Mouse (Mus musculus): ENCODE data around the gene Dut. TPM values are rescaled to one million over a fixed set of nuclear protein-coding genes. Genes with fewer than 3 reads are reported as not detected.
"Not testable (repeated sequence)": the region's sequence is repeated elsewhere in the genome, so short reads cannot be mapped to it uniquely, and the experiment has no call there.

Dut gene
- polyA plus RNA-seq, 1 experiment from 2014 or later, result 265 TPM

DNA sequence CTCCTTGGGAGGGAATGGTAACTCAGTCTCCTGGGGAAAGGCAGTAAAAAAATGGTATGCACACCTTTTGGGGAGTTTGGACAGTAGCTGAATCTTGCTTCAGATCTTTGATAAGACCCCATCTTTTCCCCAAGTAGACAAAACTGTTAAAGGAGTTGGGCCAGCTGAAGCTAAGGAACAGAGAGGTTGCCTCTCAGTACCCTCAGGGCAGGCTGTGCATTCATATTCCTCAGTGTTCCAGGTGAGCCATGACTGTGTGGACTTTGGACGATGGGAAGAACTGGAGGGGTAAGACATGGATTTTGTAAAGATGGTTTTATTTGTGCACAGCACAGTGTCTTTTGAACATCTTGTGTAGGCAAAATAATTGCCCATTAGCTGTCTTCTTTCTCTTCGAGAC, 13.3 kb downstream of the Dut start:
- WGBS, result 84% methylated on average over 2 of the region's 2 CpGs
- DNase-seq (ENCODE audit: low spot score), result no peak
- Histone ChIP-seq H3K36me3 (replicated peaks) (peaks cover 60% of the 10 kb centered on the region), H3K4me3 (no peak overlapping the region), H3K9me3 (no peaks in the 10 kb centered on the region), H3K27ac (replicated peaks) (no peak overlapping the region), H3K27me3 (replicated peaks; ENCODE audit: low read depth, poor library complexity, severe bottlenecking) (no peaks in the 10 kb centered on the region), H3K4me1 (peaks cover 7% of the 10 kb centered on the region; the same call in 1 of the 2 replicates)

DNA sequence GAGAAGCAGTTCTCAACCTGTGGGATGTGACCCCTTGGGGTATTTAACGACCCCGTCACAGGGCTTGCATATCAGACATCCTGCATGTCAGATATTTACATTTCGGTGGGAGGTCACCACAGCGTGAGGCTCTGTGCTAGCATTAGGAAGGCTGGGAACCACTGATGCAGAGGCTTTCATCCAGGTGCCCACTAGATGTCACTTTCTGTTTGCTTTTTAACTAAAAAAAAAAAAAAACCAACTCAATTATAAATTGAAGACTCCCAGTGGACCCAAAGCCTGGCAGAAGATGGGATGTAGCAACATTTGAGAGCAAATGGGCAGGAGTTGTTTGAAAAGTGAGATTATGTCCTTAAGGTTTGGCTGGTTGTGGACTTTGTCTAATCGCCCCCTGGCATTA, 16.1 kb downstream of the Dut start:
- Histone ChIP-seq H3K27me3 (replicated peaks; ENCODE audit: low read depth, poor library complexity, severe bottlenecking) (no peaks in the 10 kb centered on the region), H3K36me3 (replicated peaks) (peaks cover 33% of the 10 kb centered on the region), H3K9me3 (no peaks in the 10 kb centered on the region), H3K4me1 (peaks cover 7% of the 10 kb centered on the region; the same call in 1 of the 2 replicates), H3K4me3 (no peak overlapping the region), H3K27ac (replicated peaks) (no peak overlapping the region)
- peak; percentile 32 for DNase-seq (ENCODE audit: low spot score)
- 17% methylated on average over 5 of the region's 5 CpGs for WGBS

DNA sequence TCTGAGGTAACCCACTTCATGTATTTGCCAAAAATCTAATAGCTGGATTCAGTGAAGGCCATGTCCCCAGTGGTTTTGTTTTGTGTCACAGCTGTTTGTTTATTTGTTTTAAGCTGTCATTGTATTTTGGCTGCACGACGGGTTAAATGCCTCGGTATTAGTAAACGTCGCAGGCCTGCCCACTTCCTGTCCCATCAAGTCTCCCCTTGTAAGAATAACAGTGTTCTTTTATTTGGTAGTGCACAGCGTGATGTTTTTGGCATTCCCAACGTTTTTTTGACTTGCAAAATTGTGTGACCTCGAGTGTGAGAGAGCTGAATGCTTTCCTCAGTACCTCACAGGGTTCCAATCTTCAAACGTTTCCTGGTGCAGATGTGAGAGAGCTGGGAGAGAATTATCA, 16.8 kb downstream of the Dut start:
- Histone ChIP-seq H3K27me3 (replicated peaks; ENCODE audit: low read depth, poor library complexity, severe bottlenecking) (no peaks in the 10 kb centered on the region), H3K4me3 (no peak overlapping the region), H3K4me1 (peaks cover 7% of the 10 kb centered on the region; the same call in 1 of the 2 replicates), H3K36me3 (replicated peaks) (peaks cover 26% of the 10 kb centered on the region), H3K27ac (replicated peaks) (no peak overlapping the region), H3K9me3 (no peaks in the 10 kb centered on the region)
- DNase-seq (ENCODE audit: low spot score), result no peak
- WGBS, result 13% methylated on average over 9 of the region's 9 CpGs

DNA sequence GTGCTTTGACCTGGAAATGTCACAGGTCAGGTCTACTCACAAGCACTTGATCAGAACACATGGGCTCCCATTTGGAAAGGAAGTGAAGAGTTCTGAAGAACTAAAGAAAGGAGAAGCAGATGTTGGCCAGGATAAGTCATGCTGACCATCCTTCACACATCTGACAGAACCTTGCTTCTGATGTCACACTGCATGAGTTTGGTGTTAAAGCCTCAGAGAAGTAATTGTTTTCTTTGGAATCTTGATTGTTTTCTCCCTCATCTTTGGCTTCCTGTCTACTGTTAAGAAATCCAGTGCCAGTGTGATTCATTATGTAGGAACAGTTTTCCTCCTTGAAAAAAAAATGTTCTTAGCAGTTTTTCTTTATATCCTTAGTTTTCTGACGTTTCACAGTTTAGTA, 21.9 kb downstream of the Dut start:
- DNase-seq (ENCODE audit: low spot score), result no peak
- H3K27me3 ChIP-seq (replicated peaks; ENCODE audit: low read depth, poor library complexity, severe bottlenecking), result no peaks in the 10 kb centered on the region
- peaks cover 3% of the 10 kb centered on the region; the same call in 1 of the 2 replicates for H3K4me1 ChIP-seq
- no peak overlapping the region for H3K27ac ChIP-seq (replicated peaks)
- no peak overlapping the region for H3K4me3 ChIP-seq
- no peaks in the 10 kb centered on the region for H3K9me3 ChIP-seq
- 82% methylated on average over 1 of the region's 1 CpGs for WGBS
- H3K36me3 ChIP-seq (replicated peaks), result no peaks in the 10 kb centered on the region

DNA sequence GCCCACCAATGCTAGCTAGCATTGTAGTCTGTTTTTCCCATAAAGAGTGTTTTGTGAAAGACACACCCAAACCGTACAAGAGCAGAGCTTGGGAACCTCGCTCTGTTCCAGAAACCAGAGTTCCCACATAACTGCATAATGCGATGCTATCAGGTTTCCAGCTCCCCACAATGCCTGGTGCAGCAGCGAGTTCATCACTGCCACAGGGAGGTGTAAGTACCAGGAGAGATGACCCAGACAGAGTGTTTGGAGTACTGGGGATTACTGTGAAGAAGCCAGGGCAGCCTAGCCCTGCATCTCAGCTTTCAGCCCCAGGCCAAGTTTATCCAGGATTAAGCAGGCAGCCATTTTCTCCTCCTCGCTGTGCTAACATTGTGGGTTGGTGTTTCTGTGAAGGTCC, 28.6 kb downstream of the Dut start:
- peak; percentile 50 for DNase-seq (ENCODE audit: low spot score)
- WGBS, result 35% methylated on average over 5 of the region's 5 CpGs
- Histone ChIP-seq H3K4me3 (no peak overlapping the region), H3K27ac (replicated peaks) (peak overlapping the region; percentile 40; the same call in 1 of the 2 replicates), H3K9me3 (no peaks in the 10 kb centered on the region), H3K4me1 (peaks cover 10% of the 10 kb centered on the region), H3K36me3 (replicated peaks) (no peaks in the 10 kb centered on the region), H3K27me3 (replicated peaks; ENCODE audit: low read depth, poor library complexity, severe bottlenecking) (no peaks in the 10 kb centered on the region)

DNA sequence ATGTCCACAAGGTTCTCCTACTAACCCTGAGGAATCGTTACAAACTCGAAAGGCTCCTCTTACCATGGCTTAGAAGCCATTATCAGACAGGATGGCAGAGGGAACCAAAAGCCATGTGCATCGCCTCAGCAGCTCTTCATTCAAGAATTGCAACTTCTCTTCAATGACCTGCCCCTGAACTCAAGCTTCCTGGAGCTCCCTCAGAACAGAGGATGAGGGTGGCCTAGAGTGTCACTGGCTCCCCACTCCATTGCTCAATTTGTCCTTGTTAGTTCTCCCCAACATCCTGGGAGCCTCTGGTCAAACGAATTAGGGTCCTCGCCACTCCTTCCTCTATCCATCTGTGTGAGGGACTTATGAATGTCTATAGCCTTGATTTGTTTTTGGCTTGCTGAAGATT, 29.7 kb downstream of the Dut start:
- 83% methylated on average over 5 of the region's 5 CpGs for WGBS
- no peak for DNase-seq (ENCODE audit: low spot score)
- no peak overlapping the region for H3K27ac ChIP-seq (replicated peaks)
- no peaks in the 10 kb centered on the region for H3K36me3 ChIP-seq (replicated peaks)
- H3K4me1 ChIP-seq, result peaks cover 10% of the 10 kb centered on the region
- H3K9me3 ChIP-seq, result no peaks in the 10 kb centered on the region
- no peak overlapping the region for H3K4me3 ChIP-seq
- H3K27me3 ChIP-seq (replicated peaks; ENCODE audit: low read depth, poor library complexity, severe bottlenecking), result no peaks in the 10 kb centered on the region

DNA sequence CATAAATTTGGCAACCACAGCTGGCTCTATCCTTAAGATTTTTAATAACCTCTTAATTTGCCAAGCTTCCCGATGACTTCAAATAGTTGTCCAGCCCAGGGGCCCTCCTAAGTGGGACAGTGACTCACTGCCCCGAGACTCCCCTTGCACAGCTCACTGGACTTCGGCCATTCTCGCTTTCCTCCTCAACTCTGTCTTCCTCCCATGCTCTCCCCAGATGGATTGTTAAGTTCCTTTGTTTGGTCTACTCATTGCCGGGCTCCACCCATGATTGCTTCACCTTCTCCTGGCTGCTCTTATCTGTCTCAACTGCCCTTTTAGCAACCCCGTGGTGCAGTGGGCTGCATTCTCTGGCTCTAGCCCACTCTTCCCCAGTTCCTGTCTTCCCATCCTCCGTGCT, 31.5 kb downstream of the Dut start:
- no peak for DNase-seq (ENCODE audit: low spot score)
- peaks cover 17% of the 10 kb centered on the region for H3K4me1 ChIP-seq
- WGBS, result 82% methylated on average over 7 of the region's 7 CpGs
- no peak overlapping the region for H3K27ac ChIP-seq (replicated peaks)
- H3K27me3 ChIP-seq (replicated peaks; ENCODE audit: low read depth, poor library complexity, severe bottlenecking), result no peaks in the 10 kb centered on the region
- H3K9me3 ChIP-seq, result no peaks in the 10 kb centered on the region
- H3K4me3 ChIP-seq, result no peak overlapping the region
- H3K36me3 ChIP-seq (replicated peaks), result no peaks in the 10 kb centered on the region

DNA sequence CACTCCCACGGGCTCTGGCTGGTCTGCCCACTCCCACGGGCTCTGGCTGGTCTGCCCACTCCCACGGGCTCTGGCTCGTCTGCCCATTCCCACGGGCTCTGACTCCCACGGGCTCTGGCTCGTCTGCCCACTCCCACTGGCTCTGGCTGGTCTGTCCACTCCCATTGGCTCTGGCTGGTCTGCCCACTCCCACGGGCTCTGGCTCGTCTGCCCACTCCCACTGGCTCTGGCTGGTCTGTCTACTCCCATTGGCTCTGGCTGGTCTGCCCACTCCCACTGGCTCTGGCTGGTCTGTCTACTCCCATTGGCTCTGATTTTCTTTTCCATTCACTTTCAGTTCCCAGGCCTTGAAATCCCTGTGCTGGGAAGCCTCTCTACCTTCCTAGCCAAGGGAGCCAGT, 33.0 kb downstream of the Dut start:
- 82% methylated on average over 9 of the region's 9 CpGs for WGBS
- not testable (repeated sequence) for H3K9me3 ChIP-seq; H3K36me3 ChIP-seq (replicated peaks); H3K27ac ChIP-seq (replicated peaks); DNase-seq (ENCODE audit: low spot score); H3K4me3 ChIP-seq; H3K27me3 ChIP-seq (replicated peaks; ENCODE audit: low read depth, poor library complexity, severe bottlenecking)
- H3K4me1 ChIP-seq, result peaks cover 17% of the 10 kb centered on the region

DNA sequence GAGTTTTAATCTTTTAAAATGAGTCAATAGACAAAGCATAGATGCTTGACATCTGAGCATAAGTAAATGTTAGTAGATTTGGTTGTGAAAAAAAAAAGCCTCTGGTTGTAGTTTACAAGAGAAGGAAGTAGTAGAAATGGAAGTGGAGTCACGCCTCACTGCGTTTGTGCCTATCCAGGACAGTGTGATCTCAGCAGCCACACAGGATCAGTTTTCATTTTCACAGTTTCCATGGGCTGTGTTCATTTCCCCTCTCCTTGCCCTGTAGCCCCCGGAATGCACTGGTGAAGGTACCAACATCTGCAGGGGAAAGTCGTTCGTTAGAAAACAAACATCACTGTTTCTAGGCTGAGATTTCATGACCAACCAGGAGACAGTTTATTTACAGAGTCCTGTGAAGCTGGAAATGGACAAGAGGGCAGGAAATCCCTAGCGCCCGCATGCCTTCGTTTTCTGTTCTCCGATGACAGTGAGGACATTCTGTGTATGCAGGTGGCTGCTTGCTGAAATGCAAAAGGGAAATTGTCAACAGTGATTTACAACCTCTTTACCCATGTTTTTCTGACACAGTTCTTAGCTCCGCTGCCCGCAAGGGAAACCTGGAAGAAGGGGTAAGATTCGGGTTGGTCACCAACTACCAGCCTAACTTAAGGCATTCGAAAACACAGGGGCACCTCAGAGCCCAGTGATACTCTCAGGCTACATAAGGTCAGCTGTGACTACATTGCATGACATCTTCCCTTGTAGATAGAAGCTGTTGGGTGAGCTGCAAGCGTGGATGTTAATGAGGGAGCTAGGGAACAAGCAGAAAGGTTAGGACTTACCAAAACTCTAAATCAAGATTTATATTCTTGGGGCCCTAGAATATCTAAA, 35.6 kb downstream of the Dut start:
- Histone ChIP-seq H3K36me3 (replicated peaks) (no peaks in the 10 kb centered on the region), H3K27ac (replicated peaks) (no peak overlapping the region), H3K9me3 (no peaks in the 10 kb centered on the region), H3K27me3 (replicated peaks; ENCODE audit: low read depth, poor library complexity, severe bottlenecking) (no peaks in the 10 kb centered on the region), H3K4me3 (no peak overlapping the region), H3K4me1 (peaks cover 7% of the 10 kb centered on the region)
- WGBS, result 63% methylated on average over 14 of the region's 14 CpGs
- DNase-seq (ENCODE audit: low spot score), result peak; percentile 20

DNA sequence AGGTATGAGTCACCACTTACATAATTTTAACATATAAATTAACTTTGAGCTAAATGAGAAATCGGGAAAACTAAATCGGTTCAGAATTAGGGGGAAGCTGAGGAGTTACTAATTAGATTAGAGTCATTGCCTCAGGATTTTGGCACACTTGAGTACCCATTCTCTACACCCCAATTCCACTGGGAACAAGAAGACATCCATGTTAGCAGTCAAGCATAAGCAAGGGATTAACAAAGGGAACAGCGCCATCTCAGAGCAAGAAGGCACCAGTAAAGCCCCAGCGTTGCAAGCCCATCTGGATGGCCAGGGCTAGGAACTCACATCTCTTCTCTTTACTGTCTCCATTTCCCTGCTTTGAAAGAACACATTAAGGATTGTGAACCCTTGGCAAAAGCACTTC, 38.8 kb downstream of the Dut start:
- H3K27ac ChIP-seq (replicated peaks), result no peak overlapping the region
- 85% methylated on average over 4 of the region's 4 CpGs for WGBS
- no peak for DNase-seq (ENCODE audit: low spot score)
- H3K9me3 ChIP-seq, result no peaks in the 10 kb centered on the region
- no peak overlapping the region for H3K4me3 ChIP-seq
- H3K36me3 ChIP-seq (replicated peaks), result no peaks in the 10 kb centered on the region
- H3K27me3 ChIP-seq (replicated peaks; ENCODE audit: low read depth, poor library complexity, severe bottlenecking), result no peaks in the 10 kb centered on the region
- peaks cover 7% of the 10 kb centered on the region for H3K4me1 ChIP-seq

DNA sequence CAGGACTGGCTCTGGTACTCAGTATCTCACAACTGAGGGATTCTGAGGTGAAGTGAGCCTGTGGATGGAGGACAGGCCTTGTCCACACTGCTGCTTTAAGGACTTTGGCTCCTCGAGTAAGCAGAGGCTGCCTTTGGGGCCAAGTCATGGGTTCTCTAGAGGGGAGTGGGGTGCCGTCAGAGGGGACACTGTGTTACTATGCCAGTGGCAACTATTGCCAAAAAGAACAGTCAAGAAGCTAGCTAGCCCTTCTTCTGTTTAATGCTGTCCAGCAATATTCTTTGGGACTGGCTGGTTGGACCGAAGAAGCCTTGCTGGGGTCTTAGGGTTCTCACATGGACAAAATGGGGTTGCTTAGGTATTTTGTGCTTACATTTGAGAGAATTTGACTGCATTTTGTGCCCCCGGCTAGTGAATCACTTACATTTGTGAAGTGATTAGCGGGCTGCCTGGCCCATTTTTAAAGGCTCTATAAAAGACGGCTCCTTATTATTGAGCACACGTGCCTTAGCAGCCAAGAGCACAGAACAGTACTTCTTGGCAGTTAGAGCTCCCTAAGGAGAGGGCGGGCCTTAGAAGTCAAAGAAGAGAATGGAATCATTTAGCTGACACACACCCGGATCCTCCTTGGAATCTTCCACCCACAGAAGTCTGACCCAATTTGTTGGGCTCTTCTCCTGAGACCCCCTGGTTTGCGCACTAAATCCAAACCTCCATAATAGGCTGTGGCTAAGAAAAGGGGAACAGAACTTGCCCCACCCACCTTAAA, 43.4 kb downstream of the Dut start:
- Histone ChIP-seq H3K4me3 (no peak overlapping the region), H3K27me3 (replicated peaks; ENCODE audit: low read depth, poor library complexity, severe bottlenecking) (no peaks in the 10 kb centered on the region), H3K4me1 (no peaks in the 10 kb centered on the region; the same call in 1 of the 2 replicates), H3K36me3 (replicated peaks) (no peaks in the 10 kb centered on the region), H3K27ac (replicated peaks) (no peak overlapping the region), H3K9me3 (no peaks in the 10 kb centered on the region)
- DNase-seq (ENCODE audit: low spot score), result no peak
- 82% methylated on average over 10 of the region's 10 CpGs for WGBS

DNA sequence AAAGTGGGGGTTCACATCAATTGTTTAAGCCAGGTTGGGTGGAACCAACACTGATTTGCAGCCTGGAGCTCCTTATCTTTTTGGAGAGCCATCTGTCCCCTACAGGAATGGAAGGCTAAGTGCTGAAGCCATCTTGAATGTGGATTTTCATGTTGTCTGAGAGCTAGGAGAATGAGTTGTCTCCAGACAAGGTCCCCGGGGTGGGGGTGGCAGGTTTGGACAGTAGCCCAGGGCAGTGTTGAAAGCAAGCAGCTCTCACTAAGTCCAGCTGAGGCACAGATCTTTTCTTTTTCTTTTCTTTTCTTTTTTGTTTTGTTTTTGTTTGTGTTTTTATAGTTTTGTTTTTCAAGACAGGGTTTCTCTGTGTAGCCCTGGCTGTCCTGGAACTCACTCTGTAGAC, 44.1 kb downstream of the Dut start:
- 87% methylated on average over 1 of the region's 1 CpGs for WGBS
- H3K27me3 ChIP-seq (replicated peaks; ENCODE audit: low read depth, poor library complexity, severe bottlenecking), result no peaks in the 10 kb centered on the region
- H3K4me1 ChIP-seq, result no peaks in the 10 kb centered on the region; the same call in 1 of the 2 replicates
- H3K27ac ChIP-seq (replicated peaks), result no peak overlapping the region
- H3K9me3 ChIP-seq, result no peaks in the 10 kb centered on the region
- no peaks in the 10 kb centered on the region for H3K36me3 ChIP-seq (replicated peaks)
- no peak overlapping the region for H3K4me3 ChIP-seq
- DNase-seq (ENCODE audit: low spot score), result no peak

DNA sequence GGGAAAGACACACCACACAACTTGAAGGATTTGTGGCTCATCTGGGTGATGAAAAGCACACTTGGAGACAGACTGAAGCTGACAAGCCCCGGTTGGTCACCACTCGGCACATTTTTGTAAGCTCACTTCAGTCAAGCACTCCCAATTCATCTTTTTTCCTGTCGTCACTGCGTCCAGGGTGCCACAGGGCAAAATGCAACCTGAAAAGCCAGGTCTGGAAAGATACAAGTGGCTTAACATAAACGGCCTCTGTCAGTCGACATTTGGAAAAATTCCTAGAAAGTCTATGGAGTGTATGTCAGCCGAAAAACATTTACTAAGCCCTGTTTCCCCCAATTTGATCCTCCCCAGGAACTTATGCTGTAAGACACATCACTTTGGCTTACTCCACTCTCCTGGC, 45.6 kb downstream of the Dut start:
- H3K27ac ChIP-seq (replicated peaks), result no peak overlapping the region
- DNase-seq (ENCODE audit: low spot score), result no peak
- H3K27me3 ChIP-seq (replicated peaks; ENCODE audit: low read depth, poor library complexity, severe bottlenecking), result no peaks in the 10 kb centered on the region
- WGBS, result 82% methylated on average over 7 of the region's 7 CpGs
- no peaks in the 10 kb centered on the region for H3K36me3 ChIP-seq (replicated peaks)
- no peaks in the 10 kb centered on the region for H3K9me3 ChIP-seq
- H3K4me1 ChIP-seq, result peaks cover 4% of the 10 kb centered on the region
- H3K4me3 ChIP-seq, result no peak overlapping the region

Measured in embryonic facial prominence, embryonic 10.5 days (tissue).